Mouse (Mus musculus) ovary, adult 10 weeks (tissue): ENCODE measurements around the gene Gsk3b. TPM values are rescaled to one million over a fixed set of nuclear protein-coding genes. Genes with fewer than 3 reads are reported as not detected.

Experiments
- polyA plus RNA-seq: library from polyadenylated mRNA; stranded (reverse); fragments of 350-450 nt; fragmentation: Illumina TruSeq; extraction: RNeasy Lipid Tissue Mini Kit (QIAGEN cat#74804); gene quantifications from one replicate; pipeline ENCODE4 v1.2.3, GENCODE M21; 2014

The Gsk3b gene
- polyA plus RNA-seq: 111 TPM

GRCm38 (mm10) chr16:38088629-38089446 is at the start of gene Gsk3b:
Gene Gsk3b, plus strand, starts transcription at chr16:38089001.

GRCm38 (mm10) chr16:38294685-38295348 is 206.0 kb downstream of the Gsk3b start, which contains the start of gene Nr1i2:
Gene Nr1i2, minus strand, starts transcription at chr16:38294824.

Other genes with a start within 250 kb of the Gsk3b start
- not detected for gene Gm36028, start 227.9 kb upstream of the Gsk3b start, polyA plus RNA-seq
- 112 TPM for gene Lrrc58, start 220.6 kb upstream of the Gsk3b start, polyA plus RNA-seq
- gene Gpr156, start 172.5 kb upstream of the Gsk3b start, polyA plus RNA-seq: 0.11 TPM
- not detected for gene Nr1i2, start 205.8 kb downstream of the Gsk3b start, polyA plus RNA-seq